Comparison of ENCODE assay signal across 8 mouse cellular contexts in genomic region chr10:86730823-86731499, GRCm38 (mm10). TPM values are rescaled to one million over a fixed set of nuclear protein-coding genes. Genes with fewer than 3 reads are reported as not detected.
DNase-seq lines count a peak whose midpoint lies in the region; ATAC-seq lines count a peak whose summit lies in the region.

No protein-coding gene starts in this region.

- H3K4me2 ChIP-seq in hindbrain, embryonic 13.5 days: peak overlapping the region; percentile 66

- peak; percentile 91 for DNase-seq in R1 (ENCODE audit: low read depth, low spot score)
- peak; percentile 90 to 92 for DNase-seq in cerebellum, postnatal 14 days
- DNase-seq in frontal cortex, postnatal 14 days (ENCODE audit: low spot score in 2 of 2): peak; percentile 37 to 82
- peak; percentile 75 to 84 for DNase-seq in layer of hippocampus, postnatal 14 days (ENCODE audit: low spot score in 2 of 2)
- peak; percentile 92 for DNase-seq in lung, postnatal 14 days
- DNase-seq in retina, adult 2 months (ENCODE audit: low read depth, low spot score): peak; percentile 60
- DNase-seq in thymus, postnatal 25 days: peak; percentile 91

- H3K9me3 ChIP-seq in hindbrain, embryonic 13.5 days: no peaks in the 10 kb centered on the region

- H3K4me1 ChIP-seq in hindbrain, embryonic 13.5 days (replicated peaks): peaks cover 20% of the 10 kb centered on the region

- no peaks in the 10 kb centered on the region for H3K36me3 ChIP-seq in hindbrain, embryonic 13.5 days

- H3K27me3 ChIP-seq in hindbrain, embryonic 13.5 days: no peaks in the 10 kb centered on the region; the same call in 1 of the 2 replicates

- 10% methylated on average over 22 of the region's 22 CpGs for WGBS in hindbrain, embryonic 13.5 days

- peak; percentile 60 for ATAC-seq in hindbrain, embryonic 13.5 days (ENCODE audit: low FRiP score)

- peak overlapping the region; percentile 66 for H3K9ac ChIP-seq in hindbrain, embryonic 13.5 days

- peak overlapping the region; percentile 44 for H3K4me3 ChIP-seq in hindbrain, embryonic 13.5 days

- no peak overlapping the region; the same call in 1 of the 2 replicates for H3K27ac ChIP-seq in hindbrain, embryonic 13.5 days

RNA-seq across cellular contexts. Expression of gene Ttc41, which starts 25.4 kb away (rescaled TPM):
- 3.1 and 3.2 TPM in 2 replicates for polyA plus RNA-seq in hindbrain, embryonic 13.5 days (2015; fragmentation: Nextera tagmentation; extraction: Ambion mirVana)
- total RNA-seq in layer of hippocampus, postnatal 14 days (2021): 1 to 10 TPM; 1.4 to 1.9 TPM

RNA-seq across cellular contexts. Expression of gene Hsp90b1, which starts 25.7 kb away (rescaled TPM):
- 342 and 354 TPM in 2 replicates for polyA plus RNA-seq in hindbrain, embryonic 13.5 days (2015; fragmentation: Nextera tagmentation; extraction: Ambion mirVana)
- total RNA-seq in layer of hippocampus, postnatal 14 days (2021): 100 to 1,000 TPM; 269 to 327 TPM

RNA-seq across cellular contexts. Expression of gene Gm49358, which starts 32.8 kb away (rescaled TPM):
- polyA plus RNA-seq in hindbrain, embryonic 13.5 days (2015; fragmentation: Nextera tagmentation; extraction: Ambion mirVana): not detected in 2 replicates
- total RNA-seq in layer of hippocampus, postnatal 14 days (2021): 10 to 100 TPM; 42.4 to 45.8 TPM

RNA-seq across cellular contexts. Expression of gene Nt5dc3, which starts 47.8 kb away (rescaled TPM):
- polyA plus RNA-seq in hindbrain, embryonic 13.5 days (2015; fragmentation: Nextera tagmentation; extraction: Ambion mirVana): 8.6 and 9.2 TPM in 2 replicates
- 100 to 1,000 TPM; 125 to 134 TPM for total RNA-seq in layer of hippocampus, postnatal 14 days (2021)
